Mouse (Mus musculus): ENCODE data around the gene Unk.

Gene Unk

DNA sequence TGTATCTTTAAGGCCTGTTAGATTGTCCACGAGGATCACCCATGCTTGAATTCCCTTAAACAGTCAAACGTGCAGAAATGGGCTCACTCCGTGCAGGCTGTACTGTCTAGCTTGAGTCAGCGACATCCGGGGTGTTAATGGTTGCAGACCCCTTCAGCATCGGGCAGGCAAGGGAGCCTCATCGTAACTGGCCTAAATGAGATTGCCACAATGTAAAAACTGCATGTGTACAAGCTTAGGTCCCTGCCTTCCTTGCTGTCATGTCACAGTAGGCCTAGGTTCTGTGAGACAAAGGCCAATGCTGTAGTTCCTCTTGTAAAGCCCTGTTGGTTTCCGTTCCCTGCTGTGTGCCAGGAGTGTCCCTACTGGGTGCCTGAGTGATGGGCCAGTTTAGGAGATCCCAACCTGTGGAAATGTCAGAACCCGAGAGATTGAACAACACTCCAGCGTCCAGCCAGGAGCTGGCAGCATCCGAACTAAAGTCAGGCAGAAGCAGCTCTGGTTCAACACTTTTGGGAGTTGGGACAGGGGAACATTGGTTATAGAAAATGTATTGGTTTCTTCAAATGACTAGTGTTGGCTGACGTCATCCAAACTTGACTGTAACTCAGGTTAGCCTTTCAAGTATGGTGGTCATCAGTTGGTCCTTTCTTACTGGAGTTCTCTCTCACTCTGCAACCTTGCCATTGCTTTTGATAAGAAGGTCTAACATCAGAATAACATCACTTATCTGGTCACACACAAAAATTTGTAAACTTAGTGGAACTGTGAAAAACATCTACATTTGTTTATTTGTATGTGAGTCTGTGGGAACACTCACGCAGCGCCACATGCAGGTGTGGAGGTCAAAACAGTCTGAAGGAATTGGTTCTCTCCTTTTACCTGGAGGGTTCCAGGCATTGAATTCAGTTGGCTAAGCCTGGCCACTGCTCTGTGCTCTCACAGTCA is 1.1 kb downstream of the Unk start:
- DNase-seq (ENCODE audit: low spot score): peak; percentile 58

DNA sequence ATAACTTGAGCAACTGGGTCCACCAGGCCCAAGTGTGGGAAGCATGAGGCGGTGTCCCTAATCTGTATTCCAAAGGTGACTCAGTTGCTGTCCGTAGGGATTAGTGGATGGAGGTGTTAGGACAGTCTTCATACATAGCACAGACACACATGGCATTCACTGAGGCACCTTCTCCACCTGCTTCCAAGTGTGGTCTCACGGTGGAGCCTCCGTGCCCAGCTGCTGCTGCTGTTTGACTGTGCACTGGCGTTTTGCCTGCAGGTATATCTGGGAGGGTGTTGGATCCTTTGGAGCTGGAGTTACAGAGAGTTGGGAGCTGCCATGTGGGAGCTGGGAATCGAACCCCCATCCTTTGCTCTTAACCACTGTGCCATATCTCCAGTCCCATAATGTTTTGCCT is 4.5 kb downstream of the Unk start:
- no peak for DNase-seq (ENCODE audit: low spot score)

DNA sequence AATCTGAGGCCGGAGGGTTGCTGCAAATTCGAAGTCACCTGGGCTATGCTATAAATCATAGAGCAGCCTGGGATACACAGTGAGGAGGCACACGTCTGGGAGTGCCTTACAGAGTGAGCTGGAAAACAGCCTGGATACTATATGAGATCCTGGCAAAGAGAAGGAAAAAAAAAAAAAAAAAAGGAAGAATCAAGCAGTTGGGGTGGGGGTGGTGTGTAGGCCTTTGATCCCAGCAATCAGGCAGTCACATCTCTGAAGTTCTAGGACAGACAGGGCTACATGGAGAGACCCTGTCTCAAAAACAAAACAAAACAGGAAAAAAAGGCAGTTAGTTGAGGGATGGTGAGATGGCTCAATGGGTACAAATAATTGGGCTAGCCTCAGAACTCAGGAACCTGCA is 6.5 kb downstream of the Unk start:
- DNase-seq (ENCODE audit: low spot score): no peak

DNA sequence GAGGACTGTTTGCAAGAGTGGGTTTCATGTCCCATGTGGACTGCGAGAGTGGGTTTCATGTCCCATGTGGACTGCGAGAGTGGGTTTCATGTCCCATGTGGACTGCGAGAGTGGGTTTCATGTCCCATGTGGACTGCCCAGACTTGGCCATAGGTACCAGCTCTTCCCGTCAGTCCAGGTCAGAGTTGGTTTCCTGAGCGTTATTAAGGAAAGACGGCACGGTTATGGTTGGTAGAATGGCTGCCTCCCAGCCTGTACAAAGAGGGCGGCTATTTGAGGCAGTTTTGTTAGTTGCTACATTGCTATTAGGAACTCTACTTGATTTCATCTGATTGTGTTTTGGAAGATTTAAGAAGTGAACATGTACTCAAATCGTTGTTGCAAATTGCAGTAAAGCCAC is 7.7 kb downstream of the Unk start:
- no peak for DNase-seq (ENCODE audit: low spot score)

DNA sequence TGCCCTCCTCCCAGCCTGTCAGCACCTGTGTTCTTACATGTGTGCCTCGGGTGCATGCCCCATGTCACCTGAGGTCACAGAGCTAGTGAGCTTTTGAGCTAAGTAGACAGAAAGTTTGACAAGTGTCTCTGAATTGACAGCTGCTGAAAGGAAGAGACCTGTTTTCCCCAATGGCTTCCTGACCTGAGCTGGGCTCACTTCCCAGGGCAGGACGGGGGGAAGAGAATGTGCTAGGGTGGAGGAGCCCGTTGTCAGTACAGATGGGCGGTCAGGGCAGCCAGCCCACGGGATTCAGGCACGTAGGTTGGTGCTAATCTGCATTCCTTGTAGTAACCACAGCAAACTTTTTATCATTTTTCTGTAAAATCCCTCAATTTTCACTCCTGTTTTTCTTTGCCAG is 10.5 kb downstream of the Unk start:
- no peak for DNase-seq (ENCODE audit: low spot score)

DNA sequence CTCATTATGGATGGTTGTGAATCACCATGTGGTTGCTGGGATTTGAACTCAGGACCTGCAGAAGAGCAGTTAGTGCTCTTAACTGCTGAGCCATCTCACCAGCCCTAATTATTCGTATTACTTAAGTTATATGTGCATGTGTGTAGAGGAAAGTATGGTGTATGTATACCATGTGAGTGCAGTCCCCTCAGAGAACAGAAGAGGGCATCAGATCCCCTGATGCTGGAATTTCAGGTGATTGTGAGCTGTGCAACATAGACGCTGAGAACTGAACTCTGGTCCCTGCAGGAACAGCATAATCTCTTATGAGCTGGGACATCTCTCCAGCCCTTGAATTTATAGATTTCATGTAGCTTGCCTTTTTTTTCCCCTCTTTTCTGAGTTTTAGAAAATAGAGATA is 11.7 kb downstream of the Unk start:
- DNase-seq (ENCODE audit: low spot score): no peak

DNA sequence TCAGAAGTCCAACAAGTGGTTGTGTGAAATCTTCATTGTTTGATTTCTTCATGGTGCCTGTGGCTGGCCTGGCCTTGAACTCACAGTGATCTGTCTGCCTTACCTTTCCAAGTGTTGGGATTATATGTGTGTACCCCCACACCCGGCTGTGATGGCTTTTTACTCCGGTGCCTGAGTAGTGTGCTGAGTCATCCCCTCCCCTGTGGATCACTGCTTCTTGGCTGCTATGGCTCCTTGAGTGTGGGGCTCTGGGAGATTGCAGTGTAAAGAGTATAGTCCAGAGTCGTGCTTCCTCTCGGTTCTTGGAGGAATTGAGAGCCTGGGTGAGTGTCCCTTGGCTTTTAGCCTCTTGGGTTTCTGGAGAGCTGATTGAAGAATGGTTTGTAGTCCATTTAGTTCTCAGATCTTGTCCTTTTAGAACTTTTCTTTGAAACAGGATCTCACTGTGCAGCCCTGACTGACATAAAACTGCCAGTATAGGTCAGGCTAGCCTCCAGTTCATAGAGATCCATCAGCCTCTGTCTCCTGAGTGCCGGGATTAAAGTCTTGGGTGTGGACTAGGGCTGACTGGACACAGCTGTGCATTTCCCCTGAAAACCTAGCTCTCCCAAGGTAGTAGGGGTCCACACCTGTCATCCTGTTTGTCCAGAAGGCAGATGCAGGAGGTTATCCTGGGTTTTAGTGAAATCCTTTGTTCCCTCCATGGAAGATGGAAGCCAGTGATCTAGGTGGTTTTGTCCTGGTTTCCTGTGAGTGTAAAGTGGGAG is 12.4 kb downstream of the Unk start:
- DNase-seq (ENCODE audit: low spot score): no peak

DNA sequence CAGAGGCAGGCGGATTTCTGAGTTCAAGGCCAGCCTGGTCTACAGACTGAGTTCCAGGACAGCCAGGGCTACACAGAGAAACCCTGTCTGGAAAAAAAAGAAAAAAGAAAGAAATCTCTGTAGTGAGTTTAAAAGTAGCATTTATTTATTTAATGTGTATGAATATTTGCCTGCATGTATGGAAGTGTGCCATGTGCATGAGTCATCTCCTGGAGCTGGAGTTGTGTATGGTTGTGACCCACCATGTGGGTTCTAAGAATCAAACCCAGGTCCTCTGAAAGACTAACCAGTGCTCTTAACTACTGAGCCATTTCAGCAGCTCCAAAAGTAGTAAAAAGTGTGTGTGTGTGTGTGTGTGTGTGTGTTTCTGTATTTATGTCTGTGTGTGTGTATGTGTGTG is 13.2 kb downstream of the Unk start:
- DNase-seq (ENCODE audit: low spot score): no peak

DNA sequence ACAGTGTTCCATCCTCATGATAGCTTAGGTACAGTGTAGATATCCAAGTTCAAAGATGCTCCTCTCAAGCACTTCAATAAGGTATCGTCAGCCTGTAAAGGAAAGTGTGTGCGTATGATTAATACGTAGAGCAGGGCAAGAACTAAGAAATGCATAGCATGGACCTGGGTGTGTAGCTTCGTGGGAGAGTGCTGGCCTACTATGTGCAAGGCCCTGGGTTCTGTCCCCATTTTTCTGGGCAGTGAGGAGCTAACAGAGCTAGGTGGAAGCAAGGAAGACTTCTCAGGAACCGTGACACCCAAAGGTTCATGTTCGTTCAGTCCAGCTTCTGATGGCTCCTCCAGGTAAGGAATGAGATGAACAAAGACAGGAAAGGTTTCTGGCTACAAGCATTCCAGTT is 15.1 kb downstream of the Unk start:
- DNase-seq (ENCODE audit: low spot score): no peak

DNA sequence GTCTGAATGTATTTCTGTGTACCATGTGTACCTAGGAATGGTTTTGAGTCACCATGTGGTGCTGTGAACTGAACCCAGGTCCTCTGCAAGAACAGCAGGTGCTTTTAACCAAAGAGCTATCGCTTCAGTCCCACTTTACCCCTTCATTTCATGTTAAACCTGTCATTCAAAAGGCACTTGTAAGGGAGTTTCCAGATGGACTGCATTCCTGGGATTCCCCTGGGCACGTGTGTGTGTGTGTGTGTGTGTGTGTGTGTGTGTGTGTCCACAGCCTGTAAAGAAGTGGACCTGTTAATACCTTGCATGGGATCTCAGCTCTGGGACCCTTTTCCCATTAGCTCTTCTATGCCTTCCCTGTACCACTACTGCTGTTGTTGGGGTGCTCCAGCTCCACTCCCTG is 19.5 kb downstream of the Unk start:
- DNase-seq (ENCODE audit: low spot score): no peak

DNA sequence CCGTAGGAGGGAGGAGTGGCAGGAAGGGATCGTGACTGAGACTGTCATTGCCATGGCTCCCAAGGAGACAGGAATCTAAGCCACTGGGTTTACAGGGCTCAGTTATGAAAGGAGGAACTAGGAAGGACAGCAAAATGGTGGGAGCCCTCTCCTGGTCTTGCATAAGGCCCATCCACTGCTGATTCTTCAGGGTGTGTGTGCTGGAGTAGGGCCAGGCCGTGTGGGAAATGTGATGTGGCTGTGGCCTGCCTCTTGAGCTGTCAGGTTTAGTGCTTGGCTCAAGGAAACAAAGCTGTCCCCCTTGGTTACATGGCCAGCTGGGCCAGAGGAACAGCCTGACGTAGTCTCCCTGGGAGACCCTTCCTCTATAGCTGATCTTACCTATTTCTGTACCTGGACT is 20.1 kb downstream of the Unk start:
- DNase-seq (ENCODE audit: low spot score): no peak

DNA sequence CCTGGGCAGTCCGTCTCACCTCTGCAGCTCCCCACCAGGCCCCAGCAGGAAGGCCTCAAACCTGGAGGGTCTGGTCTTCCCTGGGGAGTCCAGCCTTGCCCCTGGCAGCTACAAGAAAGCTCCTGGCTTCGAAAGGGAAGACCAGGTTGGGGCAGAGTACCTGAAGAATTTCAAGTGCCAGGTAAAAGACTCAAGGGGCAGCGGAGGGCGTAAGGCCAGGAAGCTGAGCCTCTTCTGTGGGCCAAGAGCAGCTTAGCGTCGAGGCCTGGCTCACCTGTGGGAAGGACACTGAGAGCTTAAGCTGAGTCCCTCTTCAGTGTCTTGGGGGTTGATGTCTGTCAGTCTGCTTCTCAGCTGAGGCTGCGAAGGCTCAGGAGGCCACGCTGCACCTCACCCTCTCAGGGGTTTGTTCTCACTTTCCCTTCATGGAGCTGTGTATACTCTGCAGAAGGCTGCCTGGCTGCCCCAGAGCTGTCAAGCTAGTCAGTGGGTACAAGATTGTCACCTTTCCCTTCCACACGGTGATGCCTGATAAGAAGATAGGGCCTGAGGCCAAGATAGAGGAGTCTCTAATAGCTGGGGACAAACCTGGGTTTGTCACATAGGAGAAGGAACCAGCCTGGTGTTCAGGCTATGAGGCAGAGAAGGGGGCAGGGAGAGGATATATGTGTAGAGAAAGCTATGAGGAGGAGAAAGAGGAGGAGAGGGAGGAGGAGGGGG is 23.5 kb downstream of the Unk start:
- no peak for DNase-seq (ENCODE audit: low spot score)

DNA sequence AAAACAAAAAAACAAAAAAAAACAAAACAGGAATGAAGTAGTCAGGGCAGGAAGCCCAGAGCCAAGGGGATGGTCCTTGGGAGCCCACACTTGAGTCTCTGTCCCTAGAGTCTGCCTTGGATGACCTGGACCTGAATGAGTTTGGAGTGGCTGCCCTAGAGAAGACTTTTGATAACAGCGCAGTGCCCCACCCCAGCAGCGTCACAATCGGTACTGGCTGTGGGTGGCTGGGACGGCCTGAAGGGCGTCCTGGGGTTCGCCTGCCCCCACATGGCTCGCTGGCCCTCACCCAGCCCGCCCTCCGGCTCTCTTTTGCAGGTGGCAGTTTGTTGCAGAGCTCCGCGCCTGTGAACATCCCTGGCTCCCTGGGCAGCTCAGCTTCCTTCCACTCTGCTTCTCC is 25.8 kb downstream of the Unk start:
- DNase-seq (ENCODE audit: low spot score): no peak

DNA sequence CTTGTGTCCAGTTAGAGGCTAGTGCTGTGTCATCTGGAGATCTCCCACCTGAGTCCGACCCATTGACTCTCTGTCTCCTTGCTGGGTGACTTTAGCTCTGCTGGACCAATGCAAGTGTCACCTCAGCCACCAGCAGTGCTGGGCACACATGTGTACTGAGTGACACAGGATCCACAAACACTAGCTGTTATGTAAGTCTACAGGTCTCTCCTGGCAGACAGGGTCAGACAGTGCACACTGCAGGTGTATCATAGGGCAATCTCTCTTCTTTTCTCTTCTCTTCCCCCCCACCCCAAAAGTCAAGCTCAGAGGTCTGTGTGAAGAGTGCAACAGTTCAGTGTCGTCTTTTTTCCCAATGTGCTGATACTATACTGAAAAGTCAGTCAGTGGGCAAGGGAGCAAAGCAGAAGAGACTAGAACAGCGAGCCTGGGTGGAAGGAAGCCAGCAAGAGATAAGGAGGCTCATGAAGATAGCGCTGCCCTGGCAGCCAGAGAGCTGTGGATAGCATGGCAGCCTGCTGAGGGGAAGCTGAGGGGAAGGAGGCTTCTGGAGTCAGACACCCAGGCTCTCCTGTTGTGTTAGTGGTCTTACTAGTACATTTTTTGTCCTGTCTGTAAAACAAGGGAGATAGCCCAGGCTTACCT is 27.2 kb downstream of the Unk start:
- no peak for DNase-seq (ENCODE audit: low spot score)

DNA sequence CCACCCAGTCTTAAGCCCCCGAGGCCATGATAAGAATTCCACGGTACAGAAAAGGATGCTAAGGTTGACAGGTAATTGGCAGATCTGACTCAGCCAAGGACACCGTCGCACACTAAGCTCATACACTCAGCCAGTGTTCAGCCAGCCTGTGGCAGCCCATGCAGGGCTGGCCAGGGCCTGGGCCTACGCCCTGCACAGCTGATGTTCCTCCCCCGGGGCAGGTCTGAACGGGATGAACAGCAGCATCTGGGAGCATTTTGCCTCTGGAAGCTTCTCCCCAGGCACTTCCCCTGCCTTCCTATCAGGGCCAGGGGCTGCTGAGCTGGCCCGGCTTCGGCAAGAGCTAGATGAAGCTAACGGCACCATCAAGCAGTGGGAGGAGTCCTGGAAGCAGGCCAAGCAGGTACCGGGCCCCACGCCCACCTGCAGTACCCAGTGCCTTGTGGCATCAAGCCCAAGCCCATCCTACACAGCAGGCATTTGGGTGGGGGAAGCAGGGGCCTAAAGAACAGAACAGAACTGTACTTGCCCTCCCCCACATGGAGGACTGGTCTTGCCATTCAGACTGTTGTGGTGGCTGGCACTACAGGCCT is 28.0 kb downstream of the Unk start:
- DNase-seq (ENCODE audit: low spot score): no peak

DNA sequence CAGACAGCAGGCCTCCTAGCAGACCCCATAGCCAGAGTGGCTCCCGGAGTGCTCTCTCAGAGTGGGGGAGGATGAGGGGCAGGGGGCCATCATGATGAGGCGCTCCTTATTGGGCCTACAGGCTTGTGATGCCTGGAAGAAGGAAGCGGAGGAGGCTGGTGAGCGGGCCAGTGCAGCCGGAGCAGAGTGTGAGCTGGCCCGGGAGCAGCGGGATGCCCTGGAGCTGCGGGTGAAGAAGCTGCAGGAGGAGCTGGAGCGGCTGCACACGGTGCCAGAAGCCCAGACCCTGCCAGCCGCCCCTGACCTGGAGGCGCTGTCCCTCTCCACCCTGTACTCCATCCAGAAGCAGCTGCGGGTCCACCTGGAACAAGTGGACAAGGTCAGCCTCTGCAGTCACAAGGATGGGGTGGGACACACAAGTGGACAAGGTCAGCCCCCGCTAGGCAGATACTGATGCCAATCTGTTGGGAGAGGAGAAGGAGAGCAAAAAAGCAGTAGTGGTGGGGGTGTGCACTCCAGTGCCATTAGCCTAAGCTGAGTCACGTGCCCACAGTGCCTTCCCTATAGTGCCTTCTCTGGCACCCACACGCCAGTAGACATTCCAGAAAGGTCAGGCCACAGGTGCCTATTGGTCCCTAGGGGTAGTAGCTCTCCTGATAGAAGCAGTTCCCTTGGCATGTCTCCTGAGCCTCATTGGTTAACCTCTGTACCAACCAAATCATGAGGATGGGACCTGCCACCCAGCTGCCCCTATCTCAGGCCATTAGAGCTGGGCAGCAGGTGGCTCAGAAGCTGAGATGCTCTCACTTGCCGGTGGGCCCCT is 29.0 kb downstream of the Unk start:
- no peak for DNase-seq (ENCODE audit: low spot score)

DNA sequence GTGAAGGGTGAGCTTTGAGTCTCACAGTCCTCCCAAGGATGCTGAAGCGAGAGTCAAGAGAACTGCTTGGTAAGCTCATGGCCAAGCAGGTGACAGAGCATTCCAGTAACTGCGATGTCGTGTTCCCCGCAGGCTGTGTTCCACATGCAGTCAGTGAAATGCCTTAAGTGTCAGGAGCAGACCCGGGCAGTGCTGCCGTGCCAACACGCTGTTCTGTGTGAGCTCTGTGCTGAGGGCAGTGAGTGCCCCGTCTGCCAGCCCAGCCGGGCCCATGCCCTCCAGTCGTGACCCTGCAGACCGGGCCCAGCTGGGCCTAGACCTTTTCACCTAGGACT is 29.5 kb downstream of the Unk start:
- DNase-seq (ENCODE audit: low spot score): no peak

DNA sequence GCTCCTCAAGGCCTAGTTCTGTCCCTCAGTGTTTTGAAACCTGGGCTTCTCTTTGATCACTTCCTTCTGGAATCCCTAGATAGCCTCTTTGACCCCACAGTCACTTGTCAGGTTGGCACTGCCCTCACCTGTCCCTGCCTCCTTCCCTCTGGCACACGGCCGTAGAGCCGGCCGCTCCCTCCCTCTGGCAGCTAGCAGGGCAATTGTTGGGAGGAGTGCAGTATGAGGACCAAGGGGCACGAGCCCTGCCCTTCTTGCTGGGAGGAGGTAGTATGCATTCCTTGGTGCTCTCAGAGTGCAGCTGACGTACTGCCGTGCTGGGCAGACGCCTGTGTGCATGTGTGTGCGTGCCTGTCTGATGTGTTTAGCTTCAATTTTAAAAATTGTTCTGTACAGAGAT is 30.5 kb downstream of the Unk start:
- DNase-seq (ENCODE audit: low spot score): no peak

DNA sequence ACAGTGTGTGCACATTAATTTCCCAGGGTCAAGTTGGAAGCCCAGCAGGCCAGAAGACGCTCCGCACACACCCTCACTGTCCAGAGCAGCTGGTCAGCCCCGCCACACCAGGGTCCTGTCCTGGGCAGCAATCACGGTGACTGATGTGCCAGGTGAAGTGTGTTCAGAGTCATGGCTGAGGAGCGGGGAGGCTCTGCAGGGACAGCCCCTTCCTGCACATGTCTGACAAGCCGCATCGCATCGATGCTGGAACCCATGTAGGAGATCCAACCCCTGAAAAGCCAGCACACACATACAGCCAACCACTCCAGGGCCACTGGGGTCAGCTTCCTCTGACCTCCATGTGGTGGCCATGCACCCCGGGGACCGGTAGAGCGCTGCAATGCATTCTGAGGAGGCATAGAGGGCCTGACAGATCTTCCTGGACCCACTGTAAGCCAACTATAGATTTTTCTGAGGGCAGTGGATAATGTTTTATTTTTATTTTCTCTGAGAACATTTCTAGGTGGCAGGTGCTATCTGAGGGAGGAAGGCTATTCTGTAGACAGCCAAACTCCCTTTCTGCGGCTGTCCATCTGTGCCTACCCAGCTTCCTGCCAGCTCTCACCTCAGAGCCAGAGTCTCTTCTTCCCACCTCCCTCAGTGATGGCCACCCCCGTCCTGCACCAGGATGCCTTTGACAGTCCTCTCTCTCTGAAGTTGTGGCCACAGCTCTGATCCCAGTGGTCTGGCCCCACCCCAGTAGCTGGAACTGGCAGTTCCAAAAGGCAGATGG is 31.7 kb downstream of the Unk start:
- no peak for DNase-seq (ENCODE audit: low spot score)

DNA sequence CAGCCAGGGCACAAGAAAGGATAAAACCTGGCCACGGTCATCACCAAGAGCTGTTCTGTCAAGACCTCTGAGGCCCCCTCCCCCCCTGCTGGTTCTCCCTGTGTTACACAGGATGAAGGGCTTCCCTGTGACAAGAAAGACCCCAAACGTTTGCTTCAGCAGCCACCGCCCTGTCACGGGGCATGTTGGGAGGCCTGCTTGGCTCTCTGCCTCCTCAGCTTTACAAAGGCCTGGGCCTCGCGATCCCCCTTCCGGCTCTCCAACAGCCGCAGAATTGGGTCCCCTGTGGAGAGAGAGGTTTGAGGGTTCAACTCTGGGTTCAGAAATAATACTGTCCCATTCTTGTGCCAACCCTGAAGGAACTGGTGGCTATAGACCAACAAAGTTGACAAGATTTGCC is 32.4 kb downstream of the Unk start:
- no peak for DNase-seq (ENCODE audit: low spot score)

All from layer of hippocampus, adult 11-12 months (tissue).